Mouse (Mus musculus) midbrain, embryonic 16.5 days (tissue): ENCODE measurements around the gene Gm5771. TPM values are rescaled to one million over a fixed set of nuclear protein-coding genes. Genes with fewer than 3 reads are reported as not detected.
"Not testable (repeated sequence)": the region's sequence is repeated elsewhere in the genome, so short reads cannot be mapped to it uniquely, and the experiment has no call there.

ENCODE experiments used
- ATAC-seq: fragments of 200-750 bp; cut with Nextera tagmentation; 2 replicates; pipeline ENCODE4 v1.8.0; 2017; ENCODE audit warnings: moderate TSS enrichment
- H3K27ac ChIP-seq: fragments of 300-500 bp; sonication (generic); 2 replicates; pipeline ENCODE4 v1.5.1; 2014; ENCODE audit warnings: mild to moderate bottlenecking, low read length, mixed read lengths
- H3K27me3 ChIP-seq: fragments of 300-500 bp; sonication (generic); 2 replicates; pipeline ENCODE4 v1.6.1; 2014; ENCODE audit warnings: low read depth, low read length, mixed read lengths; ENCODE audit not compliant: control insufficient read depth, insufficient read depth
- H3K36me3 ChIP-seq: fragments of 300-500 bp; sonication (generic); 2 replicates; pipeline ENCODE4 v1.6.1; 2014; ENCODE audit warnings: mild to moderate bottlenecking, low read length, moderate library complexity, mixed read lengths; ENCODE audit not compliant: control insufficient read depth, insufficient read depth
- H3K4me1 ChIP-seq: fragments of 300-500 bp; sonication (generic); 2 replicates; pipeline ENCODE4 v1.6.1; 2014; ENCODE audit warnings: mild to moderate bottlenecking, low read length, mixed read lengths; ENCODE audit not compliant: control insufficient read depth, insufficient read depth
- H3K4me2 ChIP-seq: fragments of 300-500 bp; sonication (generic); 2 replicates; pipeline ENCODE4 v1.6.1; 2014; ENCODE audit warnings: mild to moderate bottlenecking, low read length, mixed read lengths
- H3K4me3 ChIP-seq: fragments of 300-500 bp; sonication (generic); 2 replicates; pipeline ENCODE4 v1.5.1; 2014; ENCODE audit warnings: low read depth, mild to moderate bottlenecking, low read length, moderate library complexity, mixed read lengths
- H3K9ac ChIP-seq: fragments of 300-500 bp; sonication (generic); 2 replicates; pipeline ENCODE4 v1.6.1; 2014; ENCODE audit warnings: low read depth, low read length, mixed read lengths
- H3K9me3 ChIP-seq: fragments of 300-500 bp; sonication (generic); replicated peaks from 2 replicates; pipeline ENCODE4 v1.6.1; 2014; ENCODE audit warnings: mild to moderate bottlenecking, low read length, mixed read lengths; ENCODE audit not compliant: control insufficient read depth, poor library complexity, severe bottlenecking
- WGBS: fragments of 180-500 bp; shearing (Covaris S2); extraction: QIAGEN DNeasy Blood & Tissue Kit; methylation state at CpG from one replicate; pipeline ENCODE4 v1.1.7; 2014; 5-methylcytosine and 5-hydroxymethylcytosine counted together
- polyA plus RNA-seq: library from polyadenylated mRNA; unstranded; fragments of >200 nt; fragmentation: Nextera tagmentation; extraction: Ambion mirVana; gene quantifications from 2 replicates; pipeline ENCODE4 v1.2.1, GENCODE M21; 2015

Gm5771 gene
- not detected in 2 replicates for polyA plus RNA-seq

- not testable (repeated sequence) for ATAC-seq, H3K27ac ChIP-seq, H3K9me3 ChIP-seq, H3K36me3 ChIP-seq, H3K4me1 ChIP-seq, H3K4me2 ChIP-seq, H3K27me3 ChIP-seq, H3K9ac ChIP-seq, H3K4me3 ChIP-seq
These were observed at the start of gene Gm5771 for GRCm38 (mm10) chr6:41392056-41392455. Gm5771 (plus strand) TSS chr6:41392356.

GRCm38 (mm10) chr6:41353932-41354331 lies 38.2 kb upstream of the Gm5771 start, which contains the start of gene Try10:
Try10 (plus strand) TSS chr6:41354105.
- Histone ChIP-seq H3K27ac (no peak within 1 kb of the TSS), H3K9me3 (no peaks in the 10 kb centered on the region), H3K4me2 (no peak within 1 kb of the TSS), H3K4me3 (no peak within 1 kb of the TSS), H3K27me3 (no peaks in the 10 kb centered on the region), H3K9ac (no peak within 1 kb of the TSS), H3K36me3 (no peaks in the 10 kb centered on the region), H3K4me1 (no peaks in the 10 kb centered on the region)
- no peak for ATAC-seq
- WGBS: 84% methylated on average over 2 of the region's 2 CpGs

GRCm38 (mm10) chr6:41373772-41374171 lies 18.4 kb upstream of the Gm5771 start:
- H3K27ac ChIP-seq: not testable (repeated sequence)

GRCm38 (mm10) chr6:41377578-41377977 lies 14.6 kb upstream of the Gm5771 start, which contains the start of gene Prss3:
Prss3 (minus strand) TSS chr6:41377678.
- H3K4me3 ChIP-seq, H3K9ac ChIP-seq, ATAC-seq, H3K36me3 ChIP-seq, H3K27ac ChIP-seq, H3K4me2 ChIP-seq, H3K4me1 ChIP-seq, H3K9me3 ChIP-seq, H3K27me3 ChIP-seq: not testable (repeated sequence)

More at GRCm38 (mm10) chr6:41373772-41374171, 18.4 kb upstream of the Gm5771 start:
- H3K9me3 ChIP-seq, H3K27me3 ChIP-seq, ATAC-seq, H3K4me1 ChIP-seq, H3K9ac ChIP-seq, H3K4me2 ChIP-seq, H3K36me3 ChIP-seq, H3K4me3 ChIP-seq: not testable (repeated sequence)
- 83% methylated on average over 1 of the region's 2 CpGs for WGBS

GRCm38 (mm10) chr6:41386781-41387180 lies 5.4 kb upstream of the Gm5771 start:
- no peak overlapping the region for H3K4me2 ChIP-seq
- 85% methylated on average over 2 of the region's 2 CpGs for WGBS
- H3K9ac ChIP-seq: no peak overlapping the region
- no peaks in the 10 kb centered on the region for H3K9me3 ChIP-seq
- no peaks in the 10 kb centered on the region for H3K36me3 ChIP-seq
- no peaks in the 10 kb centered on the region for H3K4me1 ChIP-seq
- H3K4me3 ChIP-seq: no peak overlapping the region
- no peaks in the 10 kb centered on the region for H3K27me3 ChIP-seq
- no peak for ATAC-seq
- H3K27ac ChIP-seq: no peak overlapping the region

- not testable (repeated sequence) for H3K27me3 ChIP-seq, H3K4me2 ChIP-seq, H3K9me3 ChIP-seq, H3K27ac ChIP-seq, H3K9ac ChIP-seq, H3K4me1 ChIP-seq, H3K4me3 ChIP-seq, H3K36me3 ChIP-seq, ATAC-seq
- WGBS: 70% methylated on average over 1 of the region's 1 CpGs
These were observed 516 bp upstream of the Gm5771 start for GRCm38 (mm10) chr6:41391640-41392039.

GRCm38 (mm10) chr6:41442261-41442660 lies 50.1 kb downstream of the Gm5771 start:
- H3K9ac ChIP-seq, H3K4me1 ChIP-seq, H3K4me2 ChIP-seq, H3K27ac ChIP-seq, H3K27me3 ChIP-seq, ATAC-seq, H3K36me3 ChIP-seq, H3K9me3 ChIP-seq, H3K4me3 ChIP-seq: not testable (repeated sequence)
- WGBS: 83% methylated on average over 1 of the region's 2 CpGs

GRCm38 (mm10) chr6:41446045-41446444 lies 53.9 kb downstream of the Gm5771 start, which contains the start of gene Gm10334:
Gm10334 (minus strand) TSS chr6:41446145.
- H3K27ac ChIP-seq, ATAC-seq, H3K9me3 ChIP-seq, H3K27me3 ChIP-seq, H3K9ac ChIP-seq, H3K4me3 ChIP-seq, H3K4me2 ChIP-seq, H3K36me3 ChIP-seq, H3K4me1 ChIP-seq: not testable (repeated sequence)
